Mouse (Mus musculus) MEL (cell line): Measurements from ENCODE around the gene Gm11172.

Experiments
- CTCF ChIP-seq, 3 experiments: IDR thresholded peaks in 2 of 3; conservative IDR thresholded peaks in 1 of 3; 2 replicates each; pipeline ENCODE4 v1.5.1; 2011 to 2012; ENCODE audit warnings: low read length in 3 of 3, low read depth in 2 of 3, mild to moderate bottlenecking in 2 of 3, improper control_type of control experiment in 1 of 3, inconsistent platforms in 1 of 3, mixed read lengths in 1 of 3, moderate library complexity in 1 of 3; ENCODE audit not compliant: control insufficient read depth in 1 of 3, insufficient read depth in 1 of 3, poor library complexity in 1 of 3, severe bottlenecking in 1 of 3
- EP300 ChIP-seq, 2 experiments: IDR thresholded peaks; 2 replicates each; pipeline ENCODE4 v1.6.1; 2011; ENCODE audit warnings: improper control_type of control experiment in 2 of 2, low read length in 2 of 2, low read depth in 1 of 2, mild to moderate bottlenecking in 1 of 2
- JUND ChIP-seq: IDR thresholded peaks from 2 replicates; pipeline ENCODE4 v1.6.1; 2011; ENCODE audit warnings: low read depth, mild to moderate bottlenecking, improper control_type of control experiment, low read length
- MAX ChIP-seq: IDR thresholded peaks from 2 replicates; pipeline ENCODE4 v1.6.1; 2011; ENCODE audit warnings: low read length, improper control_type of control experiment
- MEF2A ChIP-seq: IDR thresholded peaks from 2 replicates; pipeline ENCODE4 v1.6.1; 2014; ENCODE audit warnings: low read depth, mild to moderate bottlenecking, inconsistent platforms, low read length, improper control_type of control experiment; ENCODE audit not compliant: poor library complexity, insufficient replicate concordance, severe bottlenecking; ENCODE audit errors: extremely low read depth
- NELFE ChIP-seq: IDR thresholded peaks from 2 replicates; pipeline ENCODE4 v1.6.1; 2011; ENCODE audit warnings: low read depth, low read length, improper control_type of control experiment
- POLR2A ChIP-seq, 2 experiments: IDR thresholded peaks; 2 replicates each; pipeline ENCODE4 v1.6.1; 2011 to 2012; ENCODE audit warnings: low read length in 2 of 2, mild to moderate bottlenecking in 2 of 2, control low read depth in 1 of 2, improper control_type of control experiment in 1 of 2, low read depth in 1 of 2, moderate library complexity in 1 of 2; ENCODE audit not compliant: control insufficient read depth in 1 of 2, insufficient read depth in 1 of 2, poor library complexity in 1 of 2
- POLR2AphosphoS2 ChIP-seq: IDR thresholded peaks from 2 replicates; pipeline ENCODE4 v1.6.1; 2011; ENCODE audit warnings: low read length, improper control_type of control experiment
- TBP ChIP-seq: IDR thresholded peaks from 2 replicates; pipeline ENCODE4 v1.8.0; 2011; ENCODE audit warnings: low read depth, low read length, improper control_type of control experiment
- TCF12 ChIP-seq: IDR thresholded peaks from 2 replicates; pipeline ENCODE4 v1.6.1; 2014; ENCODE audit warnings: low read depth, mild to moderate bottlenecking, inconsistent platforms, low read length, improper control_type of control experiment, moderate library complexity
- UBTF ChIP-seq: IDR thresholded peaks from 2 replicates; pipeline ENCODE4 v1.6.1; 2012; ENCODE audit warnings: low read depth, mild to moderate bottlenecking, inconsistent platforms, low read length, improper control_type of control experiment, moderate library complexity, borderline replicate concordance; ENCODE audit not compliant: insufficient read depth
- USF1 ChIP-seq: IDR thresholded peaks from 2 replicates; pipeline ENCODE4 v1.6.1; 2014; ENCODE audit warnings: low read depth, mild to moderate bottlenecking, inconsistent platforms, low read length, improper control_type of control experiment, moderate library complexity
- ZKSCAN1 ChIP-seq: IDR thresholded peaks from 2 replicates; pipeline ENCODE4 v1.6.1; 2012; ENCODE audit warnings: low read depth, mild to moderate bottlenecking, inconsistent platforms, low read length, improper control_type of control experiment, moderate library complexity

- no peak for TF ChIP-seq TCF12
- TF ChIP-seq CTCF (IDR thresholded peaks at IDR 0.05 in 2 of 3, conservative IDR thresholded peaks at IDR 0.05 in 1 of 3; ENCODE audit: control insufficient read depth in 1 of 3, insufficient read depth in 1 of 3, low read depth in 2 of 3, low read length in 3 of 3, poor library complexity in 1 of 3, severe bottlenecking in 1 of 3) = no peak
- TF ChIP-seq MEF2A = no peak
- no peak for TF ChIP-seq UBTF
- TF ChIP-seq ZKSCAN1 = no peak
- no peak for TF ChIP-seq EP300 (IDR thresholded peaks at IDR 0.05; ENCODE audit: low read depth in 1 of 2, low read length in 2 of 2)
- TF ChIP-seq USF1 = no peak
- TF ChIP-seq JUND = no peak
- no peak for TF ChIP-seq TBP
- no peak for TF ChIP-seq MAX
- no peak for TF ChIP-seq POLR2AphosphoS2
- no peak for TF ChIP-seq POLR2A (IDR thresholded peaks at IDR 0.05; ENCODE audit: control insufficient read depth in 1 of 2, insufficient read depth in 1 of 2, low read depth in 1 of 2, low read length in 2 of 2, poor library complexity in 1 of 2)
- no peak for TF ChIP-seq NELFE
Observed at GRCm38 (mm10) chr16:10814864-10815263, 2.1 kb downstream of the Gm11172 start.
